In the genomic region with DNA sequence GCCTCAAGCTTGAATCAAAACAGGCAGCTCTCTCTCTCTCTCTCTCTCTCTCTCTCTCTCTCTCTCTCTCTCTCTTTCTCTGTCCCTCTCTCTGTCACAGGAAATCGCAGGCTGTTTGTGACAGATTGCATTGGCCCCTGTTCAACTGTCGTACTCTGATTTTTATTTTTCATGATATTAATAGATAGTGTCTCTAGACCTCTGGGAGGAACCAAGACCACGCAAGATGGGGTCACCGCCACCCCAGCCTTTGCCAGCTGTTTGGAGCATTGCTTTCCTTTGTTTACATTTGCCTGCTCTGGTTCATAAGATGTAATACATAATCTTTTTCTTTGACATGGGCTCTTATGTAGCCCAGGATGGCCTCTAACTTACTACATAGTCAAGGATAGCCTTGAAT, we compare ENCODE assay signal across 25 mouse cellular contexts. TPM values are rescaled to one million over a fixed set of nuclear protein-coding genes. Genes with fewer than 3 reads are reported as not detected.
DNase-seq lines count a peak whose midpoint lies in the region; ATAC-seq and TF ChIP-seq lines count a peak whose summit lies in the region.
"Had no signal": no experiment of that assay in that cellular context is flagged by ENCODE, and none has a peak within 500 bp of the region (broad histone marks: within the 10 kb centered on the region; RNA-seq: fewer than 3 reads in every experiment).

No protein-coding gene starts in this region.

- H3K4me3 ChIP-seq in kidney, embryonic 16.5 days (ENCODE audit: low read length), result no peak overlapping the region
- H3K4me3 ChIP-seq in left cerebral cortex, adult 2 months, result no peak overlapping the region
- H3K4me3 ChIP-seq: embryonic facial prominence, embryonic 12.5 days; embryonic facial prominence, embryonic 15.5 days; heart, adult 2 months; heart, embryonic 10.5 days; heart, embryonic 13.5 days had no signal

- H3K27me3 ChIP-seq in kidney, embryonic 16.5 days (ENCODE audit: insufficient read depth, low read length), result no peaks in the 10 kb centered on the region
- H3K27me3 ChIP-seq: embryonic facial prominence, embryonic 12.5 days; embryonic facial prominence, embryonic 15.5 days had no signal

- H3K27ac ChIP-seq in kidney, embryonic 16.5 days (ENCODE audit: low read length), result no peak overlapping the region
- H3K27ac ChIP-seq in left cerebral cortex, adult 2 months, result peak overlapping the region; percentile 19; the same call in 1 of the 2 replicates
- H3K27ac ChIP-seq: embryonic facial prominence, embryonic 12.5 days; embryonic facial prominence, embryonic 15.5 days; heart, adult 2 months; heart, embryonic 10.5 days; heart, embryonic 13.5 days; hindbrain, embryonic 14.5 days had no signal

- peak; percentile 49 for DNase-seq in kidney, postnatal 10 days
- no peak for DNase-seq in left cerebral cortex, adult 2 months (ENCODE audit: extremely low spot score in 1 of 2, low spot score in 2 of 2)
- DNase-seq in left cerebral cortex, postnatal 36 days (ENCODE audit: low spot score in 2 of 2), result no peak
- DNase-seq in lung, postnatal 10 days, result peak; percentile 62
- DNase-seq in lung, adult 18-20 months, result no peak
- DNase-seq: adrenal gland, adult 2 months; adrenal gland, postnatal 14 days; cerebellum, adult 11 months; cerebellum, adult 2 months; cerebellum, adult 9-11 months; cerebellum, postnatal 25 days; forebrain, postnatal 0 days; gastrocnemius, postnatal 36 days; heart, adult 2 months; heart, postnatal 14 days; heart, postnatal 4 days had no signal

- no peak for ATAC-seq in kidney, embryonic 16.5 days (ENCODE audit: low FRiP score, low TSS enrichment)
- ATAC-seq: CD4-positive, CD25-positive, alpha-beta regulatory T cell, adult 4 months; forebrain, embryonic 14.5 days; forebrain, postnatal 0 days had no signal

- intact Hi-C loops in left cerebral cortex, adult 2 months (cut with DNase I), result no loop called here
- intact Hi-C loops in left cerebral cortex, postnatal 36 days (cut with DNase I), result loop anchor here (5.0 kb wide), 1 partner anchor 135 kb away; no protein-coding TSS in a partner anchor

- peaks cover 12% of the 10 kb centered on the region for H3K36me3 ChIP-seq in kidney, embryonic 16.5 days (ENCODE audit: insufficient read depth, low read length)

- no peak overlapping the region for H3K4me2 ChIP-seq in kidney, embryonic 16.5 days (replicated peaks; ENCODE audit: low read depth, low read length)
- H3K4me2 ChIP-seq: embryonic facial prominence, embryonic 12.5 days; embryonic facial prominence, embryonic 15.5 days; heart, embryonic 13.5 days; hindbrain, embryonic 14.5 days had no signal

- WGBS in kidney, embryonic 16.5 days, result 80% methylated on average over 4 of the region's 4 CpGs

- no peaks in the 10 kb centered on the region for H3K9me3 ChIP-seq in kidney, embryonic 16.5 days (ENCODE audit: low read length)
- H3K9me3 ChIP-seq: embryonic facial prominence, embryonic 12.5 days; embryonic facial prominence, embryonic 15.5 days; heart, embryonic 10.5 days; heart, embryonic 13.5 days had no signal

- no peak overlapping the region for H3K9ac ChIP-seq in kidney, embryonic 16.5 days (replicated peaks; ENCODE audit: low read length)
- H3K9ac ChIP-seq: embryonic facial prominence, embryonic 12.5 days; embryonic facial prominence, embryonic 15.5 days; forebrain, postnatal 0 days; heart, embryonic 13.5 days; hindbrain, embryonic 14.5 days had no signal

- no peak for TF ChIP-seq CTCF in left cerebral cortex, adult 2 months (IDR thresholded peaks at IDR 0.05)

- peaks cover 25% of the 10 kb centered on the region for H3K4me1 ChIP-seq in kidney, embryonic 16.5 days (ENCODE audit: insufficient read depth, low read length)

RNA-seq across cellular contexts. Expression of gene Rasl11a, which starts 2.9 kb away (rescaled TPM):
- polyA plus RNA-seq in kidney, embryonic 16.5 days (2015; fragmentation: Nextera tagmentation; extraction: Ambion mirVana), result 90.6 and 100 TPM in 2 replicates
- 10 to 100 TPM in 1 of 2 experiments, 1 to 10 TPM in 1; 9.2 to 17.1 TPM for total RNA-seq in left cerebral cortex, adult 2 months (2021)
- 1 to 10 TPM; 6.7 to 9.1 TPM for total RNA-seq in left cerebral cortex, postnatal 36 days (2021)
- total RNA-seq: granulocyte monocyte progenitor cell, adult 5-6 weeks had no signal

RNA-seq across cellular contexts. Expression of gene Rpl21, which starts 9.3 kb away (rescaled TPM):
- 457 and 459 TPM in 2 replicates for polyA plus RNA-seq in kidney, embryonic 16.5 days (2015; fragmentation: Nextera tagmentation; extraction: Ambion mirVana)
- total RNA-seq in left cerebral cortex, adult 2 months (2021), result 100 to 1,000 TPM; 165 to 172 TPM
- total RNA-seq in left cerebral cortex, postnatal 36 days (2021), result 100 to 1,000 TPM; 164 to 189 TPM

RNA-seq across cellular contexts. Expression of gene Usp12, which starts 47.2 kb away (rescaled TPM):
- 22.1 and 23.0 TPM in 2 replicates for polyA plus RNA-seq in kidney, embryonic 16.5 days (2015; fragmentation: Nextera tagmentation; extraction: Ambion mirVana)
- total RNA-seq in left cerebral cortex, adult 2 months (2021), result 10 to 100 TPM; 56.0 to 56.7 TPM
- 10 to 100 TPM; 56.2 to 57.8 TPM for total RNA-seq in left cerebral cortex, postnatal 36 days (2021)

Comparison
In these comparisons a context has a peak if more than half of its experiments do, and no peak if none do; other contexts are left out.
1. DNase-seq: peak in kidney, postnatal 10 days (single experiment) and lung, postnatal 10 days (single experiment); none in left cerebral cortex, adult 2 months (0 of 2), left cerebral cortex, postnatal 36 days (0 of 2) and lung, adult 18-20 months (0 of 2).